Mouse (Mus musculus) liver, adult (tissue): ENCODE results near the gene Uhmk1.

Experiments used
- GATA4 ChIP-seq: IDR thresholded peaks from 2 replicates; pipeline ENCODE4 v1.6.1; 2014; ENCODE audit warnings: mild to moderate bottlenecking, low read length; ENCODE audit not compliant: insufficient replicate concordance

Gene Uhmk1

DNA sequence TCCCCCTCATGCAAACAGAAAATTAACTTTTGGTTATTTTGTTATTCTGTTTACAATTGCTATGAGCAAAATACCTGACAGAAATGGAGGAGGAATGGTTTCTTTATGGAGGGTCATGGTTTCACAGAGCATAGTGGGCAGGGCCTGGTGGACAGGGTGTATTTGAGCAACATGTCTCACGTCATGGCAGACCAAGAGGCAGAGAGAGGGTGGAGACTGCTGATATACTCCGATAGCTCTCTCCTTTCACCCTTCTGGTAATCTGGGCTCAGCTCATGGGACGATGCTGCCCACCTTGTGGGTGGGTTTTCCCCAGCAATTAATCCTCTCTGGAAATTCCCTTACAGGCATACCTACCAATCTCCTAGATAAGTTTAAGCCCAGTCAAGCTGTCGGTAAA is 25.0 kb downstream of the Uhmk1 start:
- TF ChIP-seq GATA4 = no peak

GRCm38 (mm10) chr1:170188601-170189000 is 26.6 kb downstream of the Uhmk1 start:
- no peak for TF ChIP-seq GATA4

DNA sequence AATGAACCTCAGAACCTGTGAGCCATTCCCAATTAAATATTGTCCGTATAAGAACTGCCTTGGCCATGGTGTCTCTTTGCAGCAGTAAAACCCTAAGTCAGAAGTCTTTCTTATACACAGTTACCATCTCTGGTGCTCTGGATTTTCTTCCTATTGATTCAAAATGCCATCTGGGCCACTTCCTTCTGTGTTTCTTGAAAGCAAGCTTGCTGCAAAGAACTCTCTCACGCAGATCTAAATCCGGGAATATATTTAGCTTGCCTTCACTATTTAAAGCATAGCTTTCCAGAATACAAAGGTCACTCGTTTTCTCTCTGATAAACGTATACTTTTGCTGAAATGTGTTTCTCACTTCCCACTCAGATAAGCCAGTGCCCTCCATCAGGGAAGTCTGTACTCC is 28.7 kb downstream of the Uhmk1 start:
- TF ChIP-seq GATA4 = no peak

DNA sequence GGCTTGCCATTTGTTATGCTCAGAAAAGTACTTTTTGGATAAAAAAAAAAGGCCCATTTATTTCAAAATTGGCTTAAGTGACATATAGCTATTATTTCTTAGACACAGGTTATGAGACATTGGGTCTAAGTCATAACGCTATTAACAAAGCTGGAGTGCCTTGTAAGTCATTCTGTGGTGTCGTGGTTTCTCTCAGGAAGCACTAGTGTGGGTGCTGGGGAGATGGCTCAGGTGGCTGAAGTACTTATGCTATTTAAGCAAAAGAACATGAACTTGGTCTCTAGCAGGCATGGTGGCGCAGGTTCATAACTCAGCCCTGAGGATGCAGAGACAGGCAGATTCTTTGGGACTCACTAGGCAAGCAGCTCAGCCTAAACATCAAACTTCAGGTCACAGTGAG is 30.1 kb downstream of the Uhmk1 start:
- no peak for TF ChIP-seq GATA4

DNA sequence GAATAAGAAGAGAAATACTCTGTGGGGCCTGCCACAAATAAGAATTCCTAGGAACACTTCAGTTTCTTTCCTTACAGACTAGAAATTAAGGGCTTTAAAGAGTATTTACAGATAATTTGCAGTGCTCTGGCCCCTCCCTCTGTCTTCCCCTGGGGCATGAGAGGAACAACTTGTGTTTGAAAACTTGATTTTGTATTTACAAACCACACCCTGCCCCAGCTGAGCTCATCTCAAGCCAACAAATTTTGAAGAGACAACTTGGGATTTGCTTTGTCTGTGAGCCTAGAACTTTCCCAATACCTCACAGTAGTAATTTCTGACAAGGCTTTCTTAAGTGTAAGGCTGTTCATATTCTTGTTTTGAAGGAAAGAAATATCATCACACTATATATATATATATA is 32.5 kb downstream of the Uhmk1 start:
- no peak for TF ChIP-seq GATA4

DNA sequence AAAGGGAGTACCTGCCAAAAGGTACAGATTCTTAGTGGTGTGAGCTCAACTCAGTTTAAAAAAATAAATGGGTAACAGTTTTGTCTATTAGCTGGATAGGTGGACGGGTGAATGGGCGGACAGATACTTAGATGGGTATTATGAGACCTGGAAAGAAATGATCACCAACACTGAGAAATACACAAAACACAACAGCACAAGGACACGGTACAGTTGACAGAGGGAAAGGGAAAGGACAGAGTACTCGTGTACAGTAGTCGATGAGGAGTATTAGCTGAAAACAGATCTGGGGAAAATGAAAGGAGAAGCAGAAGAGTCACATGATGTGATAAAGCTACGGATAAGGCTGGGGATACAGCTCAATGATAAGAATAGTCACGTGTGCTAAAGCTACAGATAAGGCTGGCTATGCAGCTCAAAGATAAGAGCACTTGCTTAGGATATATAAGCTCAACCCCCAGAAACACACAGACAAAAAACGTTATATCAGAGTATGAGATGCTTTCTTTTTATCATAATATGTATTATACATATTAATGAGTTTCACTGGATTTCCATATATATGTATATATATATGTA is 38.4 kb downstream of the Uhmk1 start:
- no peak for TF ChIP-seq GATA4

DNA sequence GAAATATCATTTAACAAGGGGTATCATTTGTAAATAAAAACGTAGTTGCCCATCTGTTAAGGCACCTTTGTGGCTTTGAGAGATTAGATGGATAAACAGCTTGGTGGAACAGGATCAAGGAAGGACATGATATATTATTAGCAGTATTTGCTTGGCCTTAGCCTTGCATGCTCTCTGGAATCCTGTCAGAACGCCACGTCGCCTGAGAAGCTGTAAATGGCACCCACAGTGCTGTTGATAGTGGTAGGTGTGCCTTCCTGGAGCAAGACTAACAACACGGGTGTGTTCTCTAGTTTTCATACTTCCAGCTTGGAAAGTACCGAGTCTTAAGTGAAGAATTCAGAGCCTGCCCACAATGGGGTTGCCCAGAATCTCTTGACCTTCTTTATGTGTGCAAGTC is 39.3 kb downstream of the Uhmk1 start:
- TF ChIP-seq GATA4 = no peak

DNA sequence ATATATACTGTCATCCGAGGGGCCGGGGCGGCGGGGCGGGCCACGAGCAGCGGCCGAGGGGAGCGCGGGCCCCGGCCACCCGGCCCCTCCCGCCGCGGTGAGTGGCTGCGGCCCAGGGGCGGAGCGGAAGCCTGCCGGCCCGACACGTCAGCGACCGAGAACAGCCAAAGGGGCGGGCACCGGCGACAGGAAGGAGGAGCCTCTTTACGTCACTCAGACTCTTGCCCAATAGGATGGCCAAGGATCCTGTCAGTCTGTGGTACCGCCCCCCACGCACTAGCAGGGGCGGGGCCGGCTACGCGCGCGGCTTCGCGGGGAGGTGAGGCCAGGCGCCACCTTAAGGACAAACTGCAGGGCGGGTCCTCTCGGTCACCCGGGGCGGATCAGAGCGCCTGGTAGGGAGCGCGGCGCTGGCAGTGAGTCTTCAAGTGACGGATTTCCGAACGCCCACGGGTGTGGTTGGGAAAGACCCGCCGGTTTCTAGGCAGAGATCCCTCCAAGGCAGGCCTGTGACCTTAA is 40.3 kb downstream of the Uhmk1 start, which contains the start of gene Uap1:
Uap1 (minus strand) TSS at position 144 of the 519 bp plus-strand sequence.
- TF ChIP-seq GATA4 = no peak; the same call in 1 of the 2 replicates

GRCm38 (mm10) chr1:170173991-170174813 is 41.0 kb downstream of the Uhmk1 start:
- no peak for TF ChIP-seq GATA4

DNA sequence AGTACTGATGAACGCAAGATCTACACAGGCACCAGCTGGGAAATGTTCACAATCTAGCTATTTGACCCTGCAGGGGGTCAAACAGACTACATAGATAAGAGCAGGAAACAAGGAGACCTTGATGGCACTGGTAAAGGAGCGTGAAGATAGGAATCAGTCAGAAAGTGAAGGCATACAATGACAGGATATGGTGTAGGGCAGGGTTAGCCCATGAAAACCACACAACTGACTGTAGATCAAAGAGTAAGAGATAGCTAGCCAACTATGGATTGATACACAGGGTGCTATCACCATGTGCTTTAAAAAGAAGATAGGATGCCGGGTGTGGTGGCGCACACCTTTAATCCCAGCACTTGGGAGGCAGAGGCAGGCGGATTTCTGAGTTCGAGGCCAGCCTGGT is 47.4 kb downstream of the Uhmk1 start:
- no peak for TF ChIP-seq GATA4

DNA sequence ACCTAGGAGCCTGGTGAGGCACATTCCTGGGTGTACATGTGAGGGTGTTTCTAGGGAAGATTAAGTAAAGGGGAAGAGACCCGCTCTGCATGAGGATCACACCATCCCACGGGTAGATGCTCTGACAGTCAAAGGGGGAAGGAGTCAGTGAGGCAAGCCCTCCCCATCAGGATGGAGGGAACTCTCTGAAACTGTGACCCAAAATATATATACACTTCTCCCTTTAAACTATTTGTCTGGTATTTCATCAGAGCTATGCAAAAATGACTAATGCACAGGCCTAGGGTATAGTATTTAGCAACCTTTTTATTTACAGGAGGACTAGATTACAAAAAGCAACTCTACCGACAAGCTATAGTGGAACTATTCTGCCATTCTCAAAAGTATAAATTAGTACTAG is 50.3 kb downstream of the Uhmk1 start:
- no peak for TF ChIP-seq GATA4

- no peak for TF ChIP-seq GATA4
These were observed 51.1 kb downstream of the Uhmk1 start for GRCm38 (mm10) chr1:170164053-170164614.

- TF ChIP-seq GATA4 = no peak
These were observed 51.7 kb downstream of the Uhmk1 start for GRCm38 (mm10) chr1:170163398-170163943.

GRCm38 (mm10) chr1:170161852-170162251 is 53.3 kb downstream of the Uhmk1 start:
- no peak for TF ChIP-seq GATA4

GRCm38 (mm10) chr1:170160397-170160938 is 54.7 kb downstream of the Uhmk1 start:
- no peak for TF ChIP-seq GATA4
